ENCODE assay signal across 8 mouse cellular contexts in genomic region chr2:104299160-104299559, GRCm38 (mm10).
DNase-seq lines count a peak whose midpoint lies in the region; ATAC-seq lines count a peak whose summit lies in the region.

No protein-coding gene starts in this region.

- H3K36me3 ChIP-seq in forebrain, embryonic 14.5 days (ENCODE audit: control insufficient read depth, insufficient read depth, low read length) = no peaks in the 10 kb centered on the region
- no peaks in the 10 kb centered on the region for H3K36me3 ChIP-seq in forebrain, embryonic 16.5 days (ENCODE audit: control insufficient read depth, insufficient read depth)

- peak; percentile 56 for DNase-seq in forebrain, embryonic 14.5 days (ENCODE audit: low spot score)
- peak; percentile 20 for DNase-seq in CD4-positive helper T cell, adult 2 months (ENCODE audit: low read depth, low spot score)
- peak; percentile 91 for DNase-seq in embryo, embryonic 10.5 days (ENCODE audit: low spot score)
- peak; percentile 61 to 77 for DNase-seq in kidney, postnatal 25 days
- DNase-seq in naive thymus-derived CD4-positive, alpha-beta T cell, adult 2 months (ENCODE audit: low read depth) = peak; percentile 42
- DNase-seq in cerebellum, adult 11-12 months = no peak

- H3K27me3 ChIP-seq in forebrain, embryonic 14.5 days (replicated peaks; ENCODE audit: control insufficient read depth, insufficient read depth, low read length) = no peaks in the 10 kb centered on the region
- H3K27me3 ChIP-seq in forebrain, embryonic 16.5 days (replicated peaks; ENCODE audit: control insufficient read depth, insufficient read depth, low read length) = no peaks in the 10 kb centered on the region

- H3K4me2 ChIP-seq in forebrain, embryonic 14.5 days (ENCODE audit: low read length) = no peak overlapping the region
- H3K4me2 ChIP-seq in forebrain, embryonic 16.5 days (ENCODE audit: low read length) = no peak overlapping the region

- H3K27ac ChIP-seq in forebrain, embryonic 14.5 days (ENCODE audit: low read depth, low read length) = no peak overlapping the region
- no peak overlapping the region for H3K27ac ChIP-seq in forebrain, embryonic 16.5 days (ENCODE audit: low read length)

- H3K4me1 ChIP-seq in forebrain, embryonic 14.5 days (ENCODE audit: control insufficient read depth, insufficient read depth, low read length) = no peaks in the 10 kb centered on the region
- H3K4me1 ChIP-seq in forebrain, embryonic 16.5 days (replicated peaks; ENCODE audit: control insufficient read depth, insufficient read depth, low read length) = no peaks in the 10 kb centered on the region

- ATAC-seq in forebrain, embryonic 14.5 days = no peak
- ATAC-seq in forebrain, embryonic 16.5 days = no peak
- no peak for ATAC-seq in erythroblast, adult 5-6 weeks (replicated peaks; ENCODE audit: low FRiP score, poor library complexity, severe bottlenecking)

- H3K9me3 ChIP-seq in forebrain, embryonic 14.5 days (replicated peaks; ENCODE audit: control insufficient read depth, low read length) = no peaks in the 10 kb centered on the region
- no peaks in the 10 kb centered on the region for H3K9me3 ChIP-seq in forebrain, embryonic 16.5 days (ENCODE audit: control insufficient read depth, low read length)

- no peak overlapping the region for H3K9ac ChIP-seq in forebrain, embryonic 14.5 days (ENCODE audit: low read length)
- H3K9ac ChIP-seq in forebrain, embryonic 16.5 days (replicated peaks; ENCODE audit: low read depth, low read length) = no peak overlapping the region

- H3K4me3 ChIP-seq in forebrain, embryonic 14.5 days (ENCODE audit: low read depth, low read length) = no peak overlapping the region
- H3K4me3 ChIP-seq in forebrain, embryonic 16.5 days (replicated peaks; ENCODE audit: low read length) = no peak overlapping the region

- WGBS in forebrain, embryonic 14.5 days = 25% methylated on average over 7 of the region's 7 CpGs
- 19% methylated on average over 7 of the region's 7 CpGs for WGBS in forebrain, embryonic 16.5 days
